Mouse (Mus musculus) small intestine, adult 2 months (tissue): Measurements from ENCODE around the gene Inca1. TPM values are rescaled to one million over a fixed set of nuclear protein-coding genes. Genes with fewer than 3 reads are reported as not detected.

Experiments
- H3K27ac ChIP-seq: fragments of 200-500 bp; 2 replicates; pipeline ENCODE4 v1.5.1; 2012; ENCODE audit warnings: low read depth, low read length, control low read depth, inconsistent platforms; ENCODE audit not compliant: insufficient read depth
- H3K27me3 ChIP-seq: fragments of 200-500 bp; 2 replicates; pipeline ENCODE4 v1.6.1; 2012; ENCODE audit warnings: mild to moderate bottlenecking, moderate library complexity, low read length, inconsistent platforms; ENCODE audit not compliant: control insufficient read depth, insufficient read depth
- H3K36me3 ChIP-seq: fragments of 200-500 bp; 2 replicates; pipeline ENCODE4 v1.6.1; 2012; ENCODE audit warnings: mild to moderate bottlenecking, low read length, control low read depth, inconsistent platforms; ENCODE audit not compliant: control insufficient read depth, insufficient read depth
- H3K4me1 ChIP-seq: fragments of 200-500 bp; 2 replicates; pipeline ENCODE4 v1.6.1; 2012; ENCODE audit warnings: low read length, inconsistent platforms, mixed read lengths; ENCODE audit not compliant: control insufficient read depth, insufficient read depth, insufficient read length
- H3K4me3 ChIP-seq: fragments of 200-500 bp; 2 replicates; pipeline ENCODE4 v1.5.1; 2012; ENCODE audit warnings: low read depth, mild to moderate bottlenecking, control low read depth, inconsistent platforms, low read length, moderate library complexity
- CTCF ChIP-seq: fragments of 200-500 bp; IDR thresholded peaks from 2 replicates; pipeline ENCODE4 v1.5.1; 2012; ENCODE audit warnings: low read depth, mild to moderate bottlenecking, control low read depth, inconsistent platforms, low read length, moderate library complexity, mixed read lengths; ENCODE audit not compliant: insufficient replicate concordance, insufficient read length; ENCODE audit errors: extremely low read depth
- POLR2A ChIP-seq: fragments of 200-500 bp; IDR thresholded peaks from 2 replicates; pipeline ENCODE4 v1.6.1; 2012; ENCODE audit warnings: low read depth, mild to moderate bottlenecking, control low read depth, inconsistent platforms, low read length, moderate library complexity
- WGBS: fragments of 180-500 bp; shearing (Covaris S2); methylation state at CpG from one replicate; pipeline ENCODE4 v1.1.7; 2018; 5-methylcytosine and 5-hydroxymethylcytosine counted together
- polyA plus RNA-seq: library from polyadenylated mRNA; depleted of rRNA; stranded (reverse); fragments of >200 nt; gene quantifications from 2 replicates; pipeline ENCODE4 v1.2.3, GENCODE M21; 2012; rRNA removed

The Inca1 gene
- polyA plus RNA-seq, 1 experiment = 0.79 TPM

DNA sequence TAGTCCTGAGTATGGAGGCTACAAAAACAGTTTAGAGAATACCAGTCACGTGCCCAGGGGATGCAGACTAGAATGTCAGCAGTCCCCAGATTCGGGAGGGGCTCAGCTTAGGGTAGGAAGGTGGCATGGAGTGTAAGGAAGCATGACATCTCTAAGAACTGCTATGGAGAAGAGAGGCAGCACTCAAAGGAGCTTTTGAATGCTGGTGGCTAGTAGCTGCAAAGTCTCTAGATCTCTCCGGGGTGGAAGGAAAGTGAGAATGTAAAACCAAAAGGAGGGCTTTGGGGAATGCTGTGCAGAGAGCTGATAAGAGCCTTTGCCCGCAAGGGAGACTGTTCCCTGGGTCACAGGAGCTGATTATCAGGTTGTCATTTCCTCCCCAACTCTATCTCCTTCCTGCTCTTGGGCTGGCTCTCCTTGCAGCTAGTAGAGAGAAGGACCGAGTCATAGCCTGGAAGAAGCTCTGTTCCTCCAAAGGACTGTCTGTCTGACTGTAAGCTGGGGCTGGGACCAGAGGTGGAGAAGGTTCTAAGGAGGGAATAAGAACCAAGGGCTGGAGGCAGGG, 61.2 kb downstream of the Inca1 start, which contains the start of gene Gp1ba:
Gp1ba (plus strand) TSS at position 409 of the 565 bp plus-strand sequence.
- Histone ChIP-seq H3K27me3 (no peaks in the 10 kb centered on the region), H3K4me1 (no peaks in the 10 kb centered on the region), H3K27ac (no peak within 1 kb of the TSS), H3K36me3 (peaks cover 3% of the 10 kb centered on the region; the same call in 1 of the 2 replicates), H3K4me3 (no peak within 1 kb of the TSS)
- WGBS = 14% methylated on average over 5 of the region's 5 CpGs
- TF ChIP-seq CTCF = no peak
- no peak for TF ChIP-seq POLR2A

Other genes with a start within 250 kb of the Inca1 start
- 16.4 and 24.1 TPM in 2 replicates for gene Med11, start 248.2 kb downstream of the Inca1 start, polyA plus RNA-seq
- 2.5 and 7.1 TPM in 2 replicates for gene Zmynd15, start 240.7 kb downstream of the Inca1 start, polyA plus RNA-seq
- 28.1 and 48.0 TPM in 2 replicates for gene Cxcl16, start 240.2 kb downstream of the Inca1 start, polyA plus RNA-seq
- gene Tm4sf5, start 194.9 kb downstream of the Inca1 start, polyA plus RNA-seq = 331 and 587 TPM in 2 replicates
- not detected in 2 replicates for gene Vmo1, start 185.5 kb downstream of the Inca1 start, polyA plus RNA-seq
- 4.3 and 8.4 TPM in 2 replicates for gene Gltpd2, start 181.0 kb downstream of the Inca1 start, polyA plus RNA-seq
- 146 and 264 TPM in 2 replicates for gene Psmb6, start 174.8 kb downstream of the Inca1 start, polyA plus RNA-seq
- gene Gm40193, start 167.2 kb downstream of the Inca1 start, polyA plus RNA-seq = not detected in 2 replicates
- gene Pld2, start 160.1 kb downstream of the Inca1 start, polyA plus RNA-seq = 11.0 and 24.9 TPM in 2 replicates
- gene Mink1, start 137.3 kb downstream of the Inca1 start, polyA plus RNA-seq = 43.6 and 82.0 TPM in 2 replicates
- gene 4930544D05Rik, start 84.3 kb downstream of the Inca1 start, polyA plus RNA-seq = not detected in 2 replicates
- 0.06 TPM in 1 of 2 replicates, not detected in the other for gene Chrne, start 80.9 kb downstream of the Inca1 start, polyA plus RNA-seq
- 0.04 and 0.22 TPM in 2 replicates for gene Gp1ba, start 61.0 kb downstream of the Inca1 start, polyA plus RNA-seq
- 43.0 and 114 TPM in 2 replicates for gene Rnf167, start 52.9 kb downstream of the Inca1 start, polyA plus RNA-seq
- 109 and 147 TPM in 2 replicates for gene Slc25a11, start 52.7 kb downstream of the Inca1 start, polyA plus RNA-seq
- gene Pfn1, start 45.5 kb downstream of the Inca1 start, polyA plus RNA-seq = 2,319 and 5,668 TPM in 2 replicates
- 3.3 and 12.7 TPM in 2 replicates for gene Eno3, start 43.0 kb downstream of the Inca1 start, polyA plus RNA-seq
- 21.0 and 36.6 TPM in 2 replicates for gene Spag7, start 30.7 kb downstream of the Inca1 start, polyA plus RNA-seq
- gene Camta2, start 12.1 kb downstream of the Inca1 start, polyA plus RNA-seq = 27.7 and 66.7 TPM in 2 replicates
- 33.9 and 87.1 TPM in 2 replicates for gene Kif1c, start 393 bp upstream of the Inca1 start, polyA plus RNA-seq
- 0.61 and 0.72 TPM in 2 replicates for gene Zfp3, start 64.1 kb upstream of the Inca1 start, polyA plus RNA-seq
- 0.70 and 0.94 TPM in 2 replicates for gene Scimp, start 112.4 kb upstream of the Inca1 start, polyA plus RNA-seq
- 1.1 and 1.7 TPM in 2 replicates for gene Rabep1, start 144.6 kb upstream of the Inca1 start, polyA plus RNA-seq